In the genomic region with DNA sequence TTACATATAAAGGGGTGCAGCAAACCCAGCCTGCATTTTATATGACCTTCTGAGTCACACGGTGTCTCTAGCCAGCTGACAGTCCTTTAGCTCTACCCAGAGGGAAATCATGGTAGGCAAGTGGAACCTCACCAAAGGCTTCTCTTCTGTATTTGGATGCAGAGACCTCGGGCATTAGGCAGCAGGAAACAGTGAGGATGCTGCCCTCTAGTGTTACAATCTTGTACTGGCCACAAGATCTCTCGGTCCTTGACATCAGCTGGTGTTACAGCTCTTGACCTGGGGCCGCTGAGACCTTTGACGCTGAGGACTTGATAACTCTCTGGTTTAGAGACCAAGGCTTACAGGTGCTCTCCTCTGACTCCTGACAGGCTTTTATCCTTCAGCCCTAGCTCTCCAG, we compare ENCODE assay signal across 9 mouse cellular contexts. TPM values are rescaled to one million over a fixed set of nuclear protein-coding genes. Genes with fewer than 3 reads are reported as not detected.
DNase-seq lines count a peak whose midpoint lies in the region; ATAC-seq lines count a peak whose summit lies in the region.
"Had no signal": no experiment of that assay in that cellular context is flagged by ENCODE, and none has a peak within 500 bp of the region (broad histone marks: within the 10 kb centered on the region; RNA-seq: fewer than 3 reads in every experiment).

No protein-coding gene starts in this region.

- H3K9me3 ChIP-seq in intestine, embryonic 14.5 days (ENCODE audit: control insufficient read depth, low read length): no peaks in the 10 kb centered on the region
- H3K9me3 ChIP-seq in intestine, embryonic 16.5 days (ENCODE audit: control insufficient read depth, low read length): no peaks in the 10 kb centered on the region
- no peaks in the 10 kb centered on the region for H3K9me3 ChIP-seq in embryonic facial prominence, embryonic 10.5 days
- H3K9me3 ChIP-seq in heart, embryonic 16.5 days (replicated peaks; ENCODE audit: control insufficient read depth, low read length): no peaks in the 10 kb centered on the region
- H3K9me3 ChIP-seq in midbrain, embryonic 11.5 days (ENCODE audit: control insufficient read depth, low read length): no peaks in the 10 kb centered on the region
- H3K9me3 ChIP-seq: lung, embryonic 15.5 days had no signal

- H3K36me3 ChIP-seq in intestine, embryonic 14.5 days (ENCODE audit: control insufficient read depth, insufficient read depth, low read length): no peaks in the 10 kb centered on the region
- H3K36me3 ChIP-seq in intestine, embryonic 16.5 days (ENCODE audit: control insufficient read depth, insufficient read depth, low read length): no peaks in the 10 kb centered on the region
- no peaks in the 10 kb centered on the region for H3K36me3 ChIP-seq in embryonic facial prominence, embryonic 10.5 days (replicated peaks)
- no peaks in the 10 kb centered on the region for H3K36me3 ChIP-seq in heart, embryonic 16.5 days (ENCODE audit: control insufficient read depth, insufficient read depth)
- no peaks in the 10 kb centered on the region for H3K36me3 ChIP-seq in midbrain, embryonic 11.5 days (ENCODE audit: control insufficient read depth, insufficient read depth, low read length)
- H3K36me3 ChIP-seq: lung, embryonic 15.5 days had no signal

- H3K4me1 ChIP-seq in intestine, embryonic 14.5 days (replicated peaks; ENCODE audit: control insufficient read depth, insufficient read depth, low read length): peaks cover 5% of the 10 kb centered on the region
- no peaks in the 10 kb centered on the region for H3K4me1 ChIP-seq in intestine, embryonic 16.5 days (ENCODE audit: control insufficient read depth, insufficient read depth, low read length)
- peaks cover 3% of the 10 kb centered on the region; the same call in 1 of the 2 replicates for H3K4me1 ChIP-seq in embryonic facial prominence, embryonic 10.5 days
- H3K4me1 ChIP-seq in heart, embryonic 16.5 days (ENCODE audit: control insufficient read depth, insufficient read depth, low read length): peaks cover 4% of the 10 kb centered on the region; the same call in 1 of the 2 replicates
- peaks cover 3% of the 10 kb centered on the region; the same call in 1 of the 2 replicates for H3K4me1 ChIP-seq in midbrain, embryonic 11.5 days (ENCODE audit: control insufficient read depth, insufficient read depth, low read length)
- H3K4me1 ChIP-seq: lung, embryonic 15.5 days had no signal

- H3K9ac ChIP-seq in intestine, embryonic 14.5 days (ENCODE audit: low read length): no peak overlapping the region
- no peak overlapping the region for H3K9ac ChIP-seq in intestine, embryonic 16.5 days (ENCODE audit: low read depth, low read length)
- H3K9ac ChIP-seq in heart, embryonic 16.5 days (ENCODE audit: low read length): no peak overlapping the region
- no peak overlapping the region for H3K9ac ChIP-seq in midbrain, embryonic 11.5 days (ENCODE audit: low read length)
- H3K9ac ChIP-seq: lung, embryonic 15.5 days had no signal

- H3K27me3 ChIP-seq in intestine, embryonic 14.5 days (replicated peaks; ENCODE audit: control insufficient read depth, insufficient read depth, low read length): no peaks in the 10 kb centered on the region
- 0 out of 2 replicates have a peak, but pooled peaks cover 3% of the 10 kb centered on the region for H3K27me3 ChIP-seq in intestine, embryonic 16.5 days (replicated peaks; ENCODE audit: control insufficient read depth, insufficient read depth, low read length)
- peaks cover 34% of the 10 kb centered on the region for H3K27me3 ChIP-seq in embryonic facial prominence, embryonic 10.5 days (replicated peaks; ENCODE audit: low read depth, poor library complexity, severe bottlenecking)
- H3K27me3 ChIP-seq in heart, embryonic 16.5 days (ENCODE audit: control insufficient read depth, insufficient read depth, low read length): no peaks in the 10 kb centered on the region
- H3K27me3 ChIP-seq in midbrain, embryonic 11.5 days (ENCODE audit: control insufficient read depth, insufficient read depth, low read length): peaks cover 2% of the 10 kb centered on the region; the same call in 1 of the 2 replicates

- 7% methylated on average over 5 of the region's 5 CpGs for WGBS in intestine, embryonic 14.5 days
- 8% methylated on average over 5 of the region's 5 CpGs for WGBS in intestine, embryonic 16.5 days
- 14% methylated on average over 5 of the region's 5 CpGs for WGBS in embryonic facial prominence, embryonic 10.5 days
- 6% methylated on average over 5 of the region's 5 CpGs for WGBS in heart, embryonic 16.5 days
- WGBS in midbrain, embryonic 11.5 days: 17% methylated on average over 5 of the region's 5 CpGs

- no peak overlapping the region for H3K27ac ChIP-seq in intestine, embryonic 14.5 days (ENCODE audit: low read depth)
- no peak overlapping the region for H3K27ac ChIP-seq in intestine, embryonic 16.5 days (ENCODE audit: low read length)
- H3K27ac ChIP-seq in embryonic facial prominence, embryonic 10.5 days (replicated peaks): no peak overlapping the region
- no peak overlapping the region for H3K27ac ChIP-seq in heart, embryonic 16.5 days (ENCODE audit: low read length)
- no peak overlapping the region for H3K27ac ChIP-seq in midbrain, embryonic 11.5 days (ENCODE audit: low read depth, low read length)
- H3K27ac ChIP-seq: lung, embryonic 15.5 days had no signal

- DNase-seq in intestine, embryonic 14.5 days (ENCODE audit: low spot score): peak; percentile 78
- DNase-seq in R1 (ENCODE audit: low read depth, low spot score): peak; percentile 63
- DNase-seq in embryonic facial prominence, embryonic 10.5 days (ENCODE audit: low spot score): peak; percentile 63
- peak; percentile 32 for DNase-seq in layer of hippocampus, adult 9-11 months
- peak; percentile 96 for DNase-seq in midbrain, embryonic 11.5 days (ENCODE audit: low spot score, missing footprints)
- DNase-seq in spleen, postnatal 36 days (ENCODE audit: low spot score in 2 of 2): peak; percentile 25 to 29

- H3K4me3 ChIP-seq in intestine, embryonic 14.5 days (ENCODE audit: low read depth, low read length): no peak overlapping the region
- no peak overlapping the region for H3K4me3 ChIP-seq in intestine, embryonic 16.5 days (ENCODE audit: low read length)
- no peak overlapping the region for H3K4me3 ChIP-seq in embryonic facial prominence, embryonic 10.5 days
- H3K4me3 ChIP-seq in heart, embryonic 16.5 days (ENCODE audit: low read length): no peak overlapping the region
- no peak overlapping the region for H3K4me3 ChIP-seq in midbrain, embryonic 11.5 days (ENCODE audit: low read depth, low read length)
- H3K4me3 ChIP-seq: lung, embryonic 15.5 days had no signal

- ATAC-seq in intestine, embryonic 14.5 days (replicated peaks; ENCODE audit: low FRiP score, low TSS enrichment, low read depth): no peak
- no peak for ATAC-seq in intestine, embryonic 16.5 days
- no peak; the same call in 1 of the 2 replicates for ATAC-seq in heart, embryonic 16.5 days (replicated peaks; ENCODE audit: extremely low read depth, insufficient read depth, low FRiP score)
- peak; percentile 27; the same call in 1 of the 2 replicates for ATAC-seq in midbrain, embryonic 11.5 days (ENCODE audit: low FRiP score)

- H3K4me2 ChIP-seq in intestine, embryonic 14.5 days (ENCODE audit: low read length): no peak overlapping the region
- no peak overlapping the region for H3K4me2 ChIP-seq in intestine, embryonic 16.5 days (ENCODE audit: low read depth, low read length)
- peak overlapping the region; percentile 20; the same call in 1 of the 2 replicates for H3K4me2 ChIP-seq in heart, embryonic 16.5 days (ENCODE audit: low read depth, low read length)
- H3K4me2 ChIP-seq in midbrain, embryonic 11.5 days: no peak overlapping the region
- H3K4me2 ChIP-seq: lung, embryonic 15.5 days had no signal

RNA-seq across cellular contexts. Expression of a gene that starts 10.0 kb away (rescaled TPM):
- polyA plus RNA-seq in intestine, embryonic 14.5 days (2014; fragmentation: Nextera tagmentation; extraction: Ambion mirVana): 280 and 300 TPM in 2 replicates
- 316 and 355 TPM in 2 replicates for polyA plus RNA-seq in intestine, embryonic 16.5 days (2015; fragmentation: Nextera tagmentation; extraction: Ambion mirVana)
- polyA plus RNA-seq in embryonic facial prominence, embryonic 10.5 days (2016; fragmentation: Nextera tagmentation; extraction: Ambion mirVana): 316 and 320 TPM in 2 replicates
- polyA plus RNA-seq in heart, embryonic 16.5 days (2015; fragmentation: Nextera tagmentation; extraction: Ambion mirVana): 825 and 837 TPM in 2 replicates
- 270 and 273 TPM in 2 replicates for polyA plus RNA-seq in midbrain, embryonic 11.5 days (2014; fragmentation: Nextera tagmentation; extraction: Ambion mirVana)

RNA-seq across cellular contexts. Expression of a gene that starts 15.5 kb away (rescaled TPM):
- not detected in 2 replicates for polyA plus RNA-seq in intestine, embryonic 14.5 days (2014; fragmentation: Nextera tagmentation; extraction: Ambion mirVana)
- polyA plus RNA-seq in intestine, embryonic 16.5 days (2015; fragmentation: Nextera tagmentation; extraction: Ambion mirVana): not detected in 2 replicates
- not detected in 2 replicates for polyA plus RNA-seq in embryonic facial prominence, embryonic 10.5 days (2016; fragmentation: Nextera tagmentation; extraction: Ambion mirVana)
- not detected in 2 replicates for polyA plus RNA-seq in heart, embryonic 16.5 days (2015; fragmentation: Nextera tagmentation; extraction: Ambion mirVana)
- polyA plus RNA-seq in midbrain, embryonic 11.5 days (2014; fragmentation: Nextera tagmentation; extraction: Ambion mirVana): 0.47 and 0.87 TPM in 2 replicates
- polyA plus RNA-seq: lung, embryonic 15.5 days had no signal

RNA-seq across cellular contexts. Expression of a gene that starts 23.8 kb away (rescaled TPM):
- 8.8 and 10.0 TPM in 2 replicates for polyA plus RNA-seq in intestine, embryonic 14.5 days (2014; fragmentation: Nextera tagmentation; extraction: Ambion mirVana)
- polyA plus RNA-seq in intestine, embryonic 16.5 days (2015; fragmentation: Nextera tagmentation; extraction: Ambion mirVana): 3.0 and 4.8 TPM in 2 replicates
- polyA plus RNA-seq in embryonic facial prominence, embryonic 10.5 days (2016; fragmentation: Nextera tagmentation; extraction: Ambion mirVana): 0.10 and 0.24 TPM in 2 replicates
- 5.1 and 5.2 TPM in 2 replicates for polyA plus RNA-seq in heart, embryonic 16.5 days (2015; fragmentation: Nextera tagmentation; extraction: Ambion mirVana)
- polyA plus RNA-seq in midbrain, embryonic 11.5 days (2014; fragmentation: Nextera tagmentation; extraction: Ambion mirVana): 0.19 and 0.46 TPM in 2 replicates

Comparison
In these comparisons a context has a peak if more than half of its experiments do, and no peak if none do; other contexts are left out.
1. DNase-seq: peak in every context shown above with its lines; median percentile 96 in midbrain, embryonic 11.5 days; 78 in intestine, embryonic 14.5 days; 63 in R1; 63 in embryonic facial prominence, embryonic 10.5 days; 32 in layer of hippocampus, adult 9-11 months; 27 in spleen, postnatal 36 days.